Mouse (Mus musculus) midbrain, embryonic 15.5 days (tissue): ENCODE measurements around the gene Rhbdl2. TPM values are rescaled to one million over a fixed set of nuclear protein-coding genes. Genes with fewer than 3 reads are reported as not detected.

Source experiments
- ATAC-seq: fragments of 200-750 bp; cut with Nextera tagmentation; replicated peaks from 2 replicates; pipeline ENCODE4 v1.8.0; 2017; ENCODE audit warnings: moderate TSS enrichment
- H3K27ac ChIP-seq: fragments of 300-500 bp; sonication (generic); 2 replicates; pipeline ENCODE4 v1.5.1; 2015; ENCODE audit warnings: mild to moderate bottlenecking, inconsistent platforms
- H3K27me3 ChIP-seq: fragments of 300-500 bp; sonication (generic); replicated peaks from 2 replicates; pipeline ENCODE4 v1.6.1; 2015; ENCODE audit warnings: inconsistent platforms
- H3K36me3 ChIP-seq: fragments of 300-500 bp; sonication (generic); replicated peaks from 2 replicates; pipeline ENCODE4 v1.6.1; 2015; ENCODE audit warnings: inconsistent platforms
- H3K4me1 ChIP-seq: fragments of 300-500 bp; sonication (generic); 2 replicates; pipeline ENCODE4 v1.6.1; 2015; ENCODE audit warnings: inconsistent platforms
- H3K4me2 ChIP-seq: fragments of 300-500 bp; sonication (generic); 2 replicates; pipeline ENCODE4 v1.6.1; 2015; ENCODE audit warnings: inconsistent platforms, mild to moderate bottlenecking, moderate library complexity
- H3K4me3 ChIP-seq: fragments of 300-500 bp; sonication (generic); 2 replicates; pipeline ENCODE4 v1.5.1; 2015; ENCODE audit warnings: mild to moderate bottlenecking, inconsistent platforms
- H3K9ac ChIP-seq: fragments of 300-500 bp; sonication (generic); 2 replicates; pipeline ENCODE4 v1.6.1; 2015; ENCODE audit warnings: mild to moderate bottlenecking, inconsistent platforms
- H3K9me3 ChIP-seq: fragments of 300-500 bp; sonication (generic); 2 replicates; pipeline ENCODE4 v1.6.1; 2016; ENCODE audit warnings: inconsistent platforms
- WGBS: fragments of 180-500 bp; shearing (Covaris S2); methylation state at CpG from one replicate; pipeline ENCODE4 v1.1.7; 2015; ENCODE audit warnings: mixed read lengths; 5-methylcytosine and 5-hydroxymethylcytosine counted together
- polyA plus RNA-seq: library from polyadenylated mRNA; unstranded; fragments of >200 nt; fragmentation: Nextera tagmentation; extraction: Ambion mirVana; gene quantifications from 2 replicates; pipeline ENCODE4 v1.2.1, GENCODE M21; 2015

Rhbdl2 gene
- polyA plus RNA-seq, 1 experiment from 2014 or later: 1.6 TPM

GRCm38 (mm10) chr4:123842126-123842525, 54.5 kb downstream of the Rhbdl2 start:
- ATAC-seq: no peak
- Histone ChIP-seq H3K4me1 (no peaks in the 10 kb centered on the region), H3K27ac (no peak overlapping the region), H3K4me3 (no peak overlapping the region), H3K36me3 (no peaks in the 10 kb centered on the region), H3K9ac (no peak overlapping the region), H3K4me2 (no peak overlapping the region), H3K27me3 (no peaks in the 10 kb centered on the region), H3K9me3 (no peaks in the 10 kb centered on the region)
- 89% methylated on average over 8 of the region's 8 CpGs for WGBS

- Histone ChIP-seq H3K9me3 (no peaks in the 10 kb centered on the region), H3K9ac (no peak overlapping the region), H3K4me2 (no peak overlapping the region), H3K4me3 (no peak overlapping the region), H3K4me1 (no peaks in the 10 kb centered on the region), H3K27me3 (no peaks in the 10 kb centered on the region), H3K27ac (no peak overlapping the region), H3K36me3 (no peaks in the 10 kb centered on the region)
- no peak for ATAC-seq
- WGBS: 57% methylated on average over 4 of the region's 4 CpGs
Observed at GRCm38 (mm10) chr4:123856888-123857287, 69.2 kb downstream of the Rhbdl2 start.

GRCm38 (mm10) chr4:123858090-123858489, 70.4 kb downstream of the Rhbdl2 start:
- 92% methylated on average over 7 of the region's 7 CpGs for WGBS
- H3K27me3 ChIP-seq: no peaks in the 10 kb centered on the region
- no peak overlapping the region for H3K9ac ChIP-seq
- H3K9me3 ChIP-seq: no peaks in the 10 kb centered on the region
- H3K4me1 ChIP-seq: no peaks in the 10 kb centered on the region
- H3K4me3 ChIP-seq: no peak overlapping the region
- no peak overlapping the region for H3K27ac ChIP-seq
- H3K36me3 ChIP-seq: no peaks in the 10 kb centered on the region
- H3K4me2 ChIP-seq: no peak overlapping the region
- no peak for ATAC-seq

- no peak for ATAC-seq
- H3K36me3 ChIP-seq: no peaks in the 10 kb centered on the region
- 79% methylated on average over 3 of the region's 3 CpGs for WGBS
- H3K4me3 ChIP-seq: no peak within 1 kb of the TSS
- no peak within 1 kb of the TSS for H3K27ac ChIP-seq
- H3K4me1 ChIP-seq: no peaks in the 10 kb centered on the region
- no peak within 1 kb of the TSS for H3K4me2 ChIP-seq
- H3K27me3 ChIP-seq: no peaks in the 10 kb centered on the region
- H3K9me3 ChIP-seq: no peaks in the 10 kb centered on the region
- H3K9ac ChIP-seq: no peak within 1 kb of the TSS
Observed at GRCm38 (mm10) chr4:123859379-123859778, 71.7 kb downstream of the Rhbdl2 start, which contains the start of gene 4933427I04Rik. Gene 4933427I04Rik (plus strand): TSS chr4:123859679.

GRCm38 (mm10) chr4:123859803-123860202, 72.1 kb downstream of the Rhbdl2 start:
- H3K27ac ChIP-seq: no peak overlapping the region
- no peaks in the 10 kb centered on the region for H3K36me3 ChIP-seq
- H3K27me3 ChIP-seq: no peaks in the 10 kb centered on the region
- no peak overlapping the region for H3K9ac ChIP-seq
- no peaks in the 10 kb centered on the region for H3K4me1 ChIP-seq
- H3K4me3 ChIP-seq: no peak overlapping the region
- WGBS: 62% methylated on average over 2 of the region's 2 CpGs
- no peaks in the 10 kb centered on the region for H3K9me3 ChIP-seq
- no peak for ATAC-seq
- no peak overlapping the region for H3K4me2 ChIP-seq

- Histone ChIP-seq H3K27me3 (no peaks in the 10 kb centered on the region), H3K4me2 (no peak overlapping the region), H3K27ac (no peak overlapping the region), H3K9me3 (no peaks in the 10 kb centered on the region), H3K36me3 (no peaks in the 10 kb centered on the region), H3K4me1 (no peaks in the 10 kb centered on the region), H3K4me3 (no peak overlapping the region), H3K9ac (no peak overlapping the region)
- 81% methylated on average over 5 of the region's 5 CpGs for WGBS
- ATAC-seq: no peak
Observed at GRCm38 (mm10) chr4:123860621-123861020, 72.9 kb downstream of the Rhbdl2 start.

Other genes with a start within 250 kb of the Rhbdl2 start
- gene Macf1, start 103.5 kb upstream of the Rhbdl2 start, polyA plus RNA-seq: 76.4 and 82.6 TPM in 2 replicates
- 410 and 413 TPM in 2 replicates for gene Ndufs5, start 69.7 kb upstream of the Rhbdl2 start, polyA plus RNA-seq
- 80.6 and 82.7 TPM in 2 replicates for gene Akirin1, start 37.5 kb upstream of the Rhbdl2 start, polyA plus RNA-seq
- 0.13 and 0.19 TPM in 2 replicates for gene 4933427I04Rik, start 71.8 kb downstream of the Rhbdl2 start, polyA plus RNA-seq
- gene Mycbp, start 117.0 kb downstream of the Rhbdl2 start, polyA plus RNA-seq: 32.8 and 33.7 TPM in 2 replicates
- 46.8 and 47.9 TPM in 2 replicates for gene Rragc, start 129.6 kb downstream of the Rhbdl2 start, polyA plus RNA-seq
- not detected in 2 replicates for gene 4930535I16Rik, start 130.1 kb downstream of the Rhbdl2 start, polyA plus RNA-seq